6 mouse cellular contexts compared by ENCODE assay signal in genomic region chr1:180029863-180030262, GRCm38 (mm10).
A peak's percentile ranks its signal among the peaks of the same experiment; 100 is the strongest.
DNase-seq lines count a peak whose midpoint lies in the region; ATAC-seq and TF ChIP-seq lines count a peak whose summit lies in the region.
"Not testable (repeated sequence)": the region's sequence is repeated elsewhere in the genome, so short reads cannot be mapped to it uniquely, and the experiment has no call there.

No protein-coding gene starts in this region.

- not testable (repeated sequence) for H3K4me3 ChIP-seq in ES-Bruce4 (ENCODE audit: low read depth, low read length); MEL (ENCODE audit: control insufficient read depth in 1 of 2, insufficient read depth in 1 of 2, low read depth in 2 of 2, low read length in 2 of 2); liver, embryonic 12.5 days; liver, embryonic 14.5 days (ENCODE audit: insufficient read depth in 1 of 2, low read depth in 2 of 2, low read length in 2 of 2); liver, embryonic 16.5 days (ENCODE audit: low read depth, low read length)

- not testable (repeated sequence) for H3K9me3 ChIP-seq in ES-Bruce4 (replicated peaks; ENCODE audit: control insufficient read depth, insufficient read depth, low read length, poor library complexity, severe bottlenecking); MEL (replicated peaks; ENCODE audit: insufficient read depth, low read length); liver, embryonic 12.5 days (replicated peaks); liver, embryonic 14.5 days (ENCODE audit: control insufficient read depth, low read length); liver, embryonic 16.5 days (replicated peaks; ENCODE audit: control insufficient read depth, low read length)

- not testable (repeated sequence) for TF ChIP-seq POLR2A in ES-Bruce4 (IDR thresholded peaks at IDR 0.05; ENCODE audit: insufficient read depth, low read length); MEL (IDR thresholded peaks at IDR 0.05; ENCODE audit: control insufficient read depth in 1 of 2, insufficient read depth in 1 of 2, low read depth in 1 of 2, low read length in 2 of 2, poor library complexity in 1 of 2)

- not testable (repeated sequence) for ATAC-seq in liver, embryonic 12.5 days; liver, embryonic 14.5 days (ENCODE audit: insufficient read depth); liver, embryonic 16.5 days (ENCODE audit: low read depth)

- not testable (repeated sequence) for TF ChIP-seq RAD21 in MEL (IDR thresholded peaks at IDR 0.05; ENCODE audit: low read depth, low read length)

- peak overlapping the region; percentile 48 for H3K4me2 ChIP-seq in liver, embryonic 12.5 days
- not testable (repeated sequence) for H3K4me2 ChIP-seq in liver, embryonic 14.5 days (ENCODE audit: low read depth); liver, embryonic 16.5 days (ENCODE audit: low read depth, low read length)

- H3K79me2 ChIP-seq in MEL (ENCODE audit: control insufficient read depth, insufficient read depth, low read length, poor library complexity): not testable (repeated sequence)

- H3K27ac ChIP-seq in ES-Bruce4 (ENCODE audit: insufficient read depth, low read length) (peak overlapping the region; percentile 94), MEL (ENCODE audit: control insufficient read depth, low read depth, low read length) (peak overlapping the region; percentile 33; the same call in 1 of the 2 replicates)
- peak overlapping the region; percentile 86 for H3K27ac ChIP-seq in liver, embryonic 12.5 days
- H3K27ac ChIP-seq in liver, embryonic 14.5 days: peak overlapping the region; percentile 52; the same call in 1 of the 2 replicates
- peak overlapping the region; percentile 7; the same call in 1 of the 2 replicates for H3K27ac ChIP-seq in liver, embryonic 16.5 days (ENCODE audit: low read length)

- peak; percentile 68 for TF ChIP-seq EP300 in ES-Bruce4 (IDR thresholded peaks at IDR 0.05; ENCODE audit: insufficient read depth, low read depth, low read length)
- TF ChIP-seq EP300 in MEL (IDR thresholded peaks at IDR 0.05; ENCODE audit: low read depth in 1 of 2, low read length in 2 of 2); liver, embryonic 14.5 days (IDR thresholded peaks at IDR 0.05; ENCODE audit: low read depth): not testable (repeated sequence)

- not testable (repeated sequence) for H3K27me3 ChIP-seq in ES-Bruce4 (ENCODE audit: control insufficient read depth, insufficient read depth, low read length, poor library complexity, severe bottlenecking); MEL (ENCODE audit: control insufficient read depth in 1 of 2, insufficient read depth in 2 of 2, low read length in 2 of 2); liver, embryonic 12.5 days (replicated peaks); liver, embryonic 14.5 days (ENCODE audit: control insufficient read depth, insufficient read depth, low read length); liver, embryonic 16.5 days (ENCODE audit: control insufficient read depth, insufficient read depth, low read depth, low read length)

- not testable (repeated sequence) for H3K9ac ChIP-seq in ES-Bruce4 (ENCODE audit: low read depth, poor library complexity, severe bottlenecking); MEL (ENCODE audit: control insufficient read depth, low read depth, low read length, poor library complexity, severe bottlenecking); liver, embryonic 12.5 days; liver, embryonic 14.5 days (replicated peaks); liver, embryonic 16.5 days (ENCODE audit: low read depth, low read length)

- H3K36me3 ChIP-seq in ES-Bruce4 (ENCODE audit: control insufficient read depth, insufficient read depth, low read length, poor library complexity, severe bottlenecking); MEL (ENCODE audit: control insufficient read depth in 1 of 2, insufficient read depth in 2 of 2, low read length in 2 of 2); liver, embryonic 12.5 days; liver, embryonic 14.5 days (replicated peaks; ENCODE audit: control insufficient read depth, insufficient read depth, low read depth); liver, embryonic 16.5 days (ENCODE audit: control insufficient read depth, insufficient read depth): not testable (repeated sequence)

- WGBS in liver, embryonic 12.5 days (ENCODE audit: insufficient replicate concordance): 68% methylated on average over 5 of the region's 5 CpGs
- 69% methylated on average over 5 of the region's 5 CpGs for WGBS in liver, embryonic 14.5 days (ENCODE audit: insufficient replicate concordance)
- 71% methylated on average over 5 of the region's 5 CpGs for WGBS in liver, embryonic 16.5 days (ENCODE audit: insufficient replicate concordance)

- not testable (repeated sequence) for DNase-seq in MEL (ENCODE audit: low read depth, low spot score); liver, embryonic 14.5 days (ENCODE audit: low read depth in 3 of 3, low spot score in 3 of 3)
- peak; percentile 67 for DNase-seq in ZHBTc4 (ENCODE audit: low read depth, low spot score)

- not testable (repeated sequence) for TF ChIP-seq CTCF in ES-Bruce4 (IDR thresholded peaks at IDR 0.05; ENCODE audit: low read depth, low read length); MEL (IDR thresholded peaks at IDR 0.05 in 2 of 3, conservative IDR thresholded peaks at IDR 0.05 in 1 of 3; ENCODE audit: control insufficient read depth in 1 of 3, insufficient read depth in 1 of 3, low read depth in 2 of 3, low read length in 3 of 3, poor library complexity in 1 of 3, severe bottlenecking in 1 of 3); liver, embryonic 14.5 days (IDR thresholded peaks at IDR 0.05; ENCODE audit: low read depth)

- not testable (repeated sequence) for H3K4me1 ChIP-seq in ES-Bruce4 (ENCODE audit: control insufficient read depth, insufficient read depth, low read length); MEL (ENCODE audit: control insufficient read depth in 1 of 2, insufficient read depth in 2 of 2, low read length in 2 of 2)
- H3K4me1 ChIP-seq in liver, embryonic 12.5 days: peaks cover 30% of the 10 kb centered on the region
- peaks cover 13 to 15% of the 10 kb centered on the region in 2 experiments for H3K4me1 ChIP-seq in liver, embryonic 14.5 days (replicated peaks; ENCODE audit: control insufficient read depth in 2 of 2, insufficient read depth in 2 of 2, low read length in 1 of 2)
- H3K4me1 ChIP-seq in liver, embryonic 16.5 days (ENCODE audit: control insufficient read depth, low read depth, low read length): peaks cover 15% of the 10 kb centered on the region

Comparison
In these comparisons a context has a peak if more than half of its experiments do, and no peak if none do; other contexts are left out.
1. H3K27ac ChIP-seq: peak in every context shown above with its lines; median percentile 94 in ES-Bruce4; 86 in liver, embryonic 12.5 days; 52 in liver, embryonic 14.5 days; 33 in MEL; 7 in liver, embryonic 16.5 days.